ENCODE assay signal across 8 mouse cellular contexts in the genomic region with DNA sequence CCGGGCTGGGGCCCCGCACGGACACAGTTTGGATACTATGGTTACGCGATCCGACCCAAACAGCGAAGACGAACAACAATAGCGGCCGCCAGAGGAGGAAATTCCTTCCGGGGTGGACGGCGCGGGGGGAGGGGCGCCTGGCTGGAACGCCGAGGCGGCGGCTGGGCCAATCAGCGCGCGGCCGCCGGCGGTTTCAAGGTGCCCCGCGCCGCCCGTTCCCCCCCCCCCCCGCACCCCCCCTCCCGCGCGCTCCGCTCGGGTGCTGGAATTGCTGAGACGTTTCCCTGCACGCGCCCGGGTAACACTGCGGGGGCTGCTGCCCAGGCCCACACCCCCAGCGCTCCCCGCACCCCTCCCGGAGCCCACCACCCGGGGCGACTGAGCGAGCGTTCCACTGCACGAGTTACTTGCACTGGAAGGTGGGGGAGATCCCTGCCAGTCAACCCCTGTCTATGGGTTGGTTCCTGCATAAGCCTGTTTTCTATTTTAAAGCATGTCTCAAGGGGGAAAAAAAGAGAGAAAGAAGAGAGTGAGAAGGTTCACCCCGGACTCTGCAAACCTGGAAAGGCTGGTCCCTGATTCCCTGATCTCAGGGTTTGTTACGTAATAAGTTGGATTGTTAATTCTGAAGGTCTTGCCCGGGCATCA. TPM values are rescaled to one million over a fixed set of nuclear protein-coding genes. Genes with fewer than 3 reads are reported as not detected.
A peak's percentile ranks its signal among the peaks of the same experiment; 100 is the strongest.
DNase-seq lines count a peak whose midpoint lies in the region; ATAC-seq lines count a peak whose summit lies in the region.

No protein-coding gene starts in this region.

- peak; percentile 65 for ATAC-seq in hindbrain, embryonic 15.5 days (ENCODE audit: low FRiP score, low read depth)

- no peaks in the 10 kb centered on the region for H3K27me3 ChIP-seq in hindbrain, embryonic 15.5 days

- H3K4me1 ChIP-seq in hindbrain, embryonic 15.5 days (replicated peaks): peaks cover 53% of the 10 kb centered on the region

- H3K27ac ChIP-seq in hindbrain, embryonic 15.5 days (replicated peaks): peak overlapping the region; percentile 99

- 1% methylated on average over 18 of the region's 51 CpGs for WGBS in hindbrain, embryonic 15.5 days

- H3K9ac ChIP-seq in hindbrain, embryonic 15.5 days: peak overlapping the region; percentile 80

- peak overlapping the region; percentile 99 for H3K4me2 ChIP-seq in hindbrain, embryonic 15.5 days

- H3K4me3 ChIP-seq in hindbrain, embryonic 15.5 days: peak overlapping the region; percentile 57

- no peaks in the 10 kb centered on the region for H3K36me3 ChIP-seq in hindbrain, embryonic 15.5 days

- H3K9me3 ChIP-seq in hindbrain, embryonic 15.5 days: no peaks in the 10 kb centered on the region

- DNase-seq in NIH3T3 (ENCODE audit: low read depth): peak; percentile 98
- peak; percentile 91 for DNase-seq in cerebellum, adult 9-11 months
- DNase-seq in frontal cortex, postnatal 25 days (ENCODE audit: low spot score in 2 of 2): peak; percentile 78 to 80
- peak; percentile 88 to 90 for DNase-seq in left cerebral cortex, adult 18-20 months (ENCODE audit: low spot score in 2 of 2)
- peak; percentile 94 to 95 for DNase-seq in lung, postnatal 4 days
- DNase-seq in right cerebral cortex, adult 18-20 months: peak; percentile 88
- DNase-seq in urinary bladder, adult 2 months (ENCODE audit: low spot score): peak; percentile 86

RNA-seq across cellular contexts. Expression of a gene that starts 35.3 kb away (rescaled TPM):
- polyA plus RNA-seq in hindbrain, embryonic 15.5 days (2015; fragmentation: Nextera tagmentation; extraction: Ambion mirVana): 2.1 and 2.4 TPM in 2 replicates
- 10 to 100 TPM; 35.0 to 57.5 TPM for total RNA-seq in left cerebral cortex, adult 18-20 months (2021)
- polyA plus RNA-seq in urinary bladder, adult 2 months (2012; rRNA removed): 7.2 and 11.2 TPM in 2 replicates

Comparison
In these comparisons a context has a peak if more than half of its experiments do, and no peak if none do; other contexts are left out.
1. Peak in every context shown above with its lines: DNase-seq, ATAC-seq, H3K4me3 ChIP-seq and H3K27ac ChIP-seq.